Comparison of ENCODE assay signal across 27 mouse cellular contexts in genomic region chr8:36031966-36032719, GRCm38 (mm10).
DNase-seq lines count a peak whose midpoint lies in the region; ATAC-seq lines count a peak whose summit lies in the region.
"Had no signal": no experiment of that assay in that cellular context is flagged by ENCODE, and none has a peak within 500 bp of the region (broad histone marks: within the 10 kb centered on the region; RNA-seq: fewer than 3 reads in every experiment).

No protein-coding gene starts in this region.

- no peak overlapping the region for H3K27ac ChIP-seq in hindbrain, embryonic 15.5 days (replicated peaks)
- H3K27ac ChIP-seq in hindbrain, embryonic 11.5 days (ENCODE audit: low read depth, low read length), result no peak overlapping the region
- H3K27ac ChIP-seq: heart, embryonic 13.5 days; hindbrain, embryonic 14.5 days; left cerebral cortex, adult 2 months; liver, embryonic 15.5 days; lung, embryonic 15.5 days had no signal

- H3K9me3 ChIP-seq in hindbrain, embryonic 15.5 days, result no peaks in the 10 kb centered on the region
- H3K9me3 ChIP-seq in hindbrain, embryonic 11.5 days (ENCODE audit: control insufficient read depth, low read length), result no peaks in the 10 kb centered on the region
- H3K9me3 ChIP-seq: heart, embryonic 13.5 days; liver, embryonic 15.5 days; lung, embryonic 15.5 days; megakaryocyte, embryonic 14.5 days had no signal

- no peaks in the 10 kb centered on the region for H3K27me3 ChIP-seq in hindbrain, embryonic 15.5 days
- H3K27me3 ChIP-seq in hindbrain, embryonic 11.5 days (ENCODE audit: control insufficient read depth, insufficient read depth, low read length), result no peaks in the 10 kb centered on the region
- H3K27me3 ChIP-seq: heart, embryonic 13.5 days; liver, embryonic 15.5 days; lung, embryonic 15.5 days had no signal

- 67% methylated on average over 10 of the region's 10 CpGs for WGBS in hindbrain, embryonic 15.5 days
- 81% methylated on average over 10 of the region's 10 CpGs for WGBS in hindbrain, embryonic 11.5 days

- no peak overlapping the region for H3K4me2 ChIP-seq in hindbrain, embryonic 15.5 days
- no peak overlapping the region for H3K4me2 ChIP-seq in hindbrain, embryonic 11.5 days (replicated peaks; ENCODE audit: low read depth, low read length)
- H3K4me2 ChIP-seq: heart, embryonic 13.5 days; hindbrain, embryonic 14.5 days; liver, embryonic 15.5 days; lung, embryonic 15.5 days had no signal

- no peaks in the 10 kb centered on the region for H3K4me1 ChIP-seq in hindbrain, embryonic 15.5 days (replicated peaks)
- no peaks in the 10 kb centered on the region for H3K4me1 ChIP-seq in hindbrain, embryonic 11.5 days (replicated peaks; ENCODE audit: control insufficient read depth, insufficient read depth, low read length)
- H3K4me1 ChIP-seq: megakaryocyte, embryonic 14.5 days had no signal

- no peak overlapping the region for H3K9ac ChIP-seq in hindbrain, embryonic 15.5 days
- H3K9ac ChIP-seq in hindbrain, embryonic 11.5 days (ENCODE audit: low read depth, low read length), result no peak overlapping the region
- H3K9ac ChIP-seq: heart, embryonic 13.5 days; hindbrain, embryonic 14.5 days; liver, embryonic 15.5 days; lung, embryonic 15.5 days had no signal

- peak; percentile 38; the same call in 1 of the 2 replicates for ATAC-seq in hindbrain, embryonic 15.5 days (ENCODE audit: low FRiP score, low read depth)
- no peak for ATAC-seq in hindbrain, embryonic 11.5 days (ENCODE audit: low FRiP score)

- H3K36me3 ChIP-seq in hindbrain, embryonic 15.5 days, result no peaks in the 10 kb centered on the region
- no peaks in the 10 kb centered on the region for H3K36me3 ChIP-seq in hindbrain, embryonic 11.5 days (ENCODE audit: control insufficient read depth, insufficient read depth, low read length)
- H3K36me3 ChIP-seq: heart, embryonic 13.5 days; liver, embryonic 15.5 days; lung, embryonic 15.5 days had no signal

- H3K4me3 ChIP-seq in hindbrain, embryonic 15.5 days, result no peak overlapping the region
- no peak overlapping the region for H3K4me3 ChIP-seq in hindbrain, embryonic 11.5 days (ENCODE audit: low read depth, low read length)
- H3K4me3 ChIP-seq: heart, embryonic 13.5 days; left cerebral cortex, adult 2 months; liver, embryonic 15.5 days; lung, embryonic 15.5 days; megakaryocyte, embryonic 14.5 days had no signal

- no peak for DNase-seq in hindbrain, embryonic 11.5 days (ENCODE audit: low spot score)
- DNase-seq in fat pad, adult 2 months (ENCODE audit: extremely low read depth, low read depth, low spot score), result peak; percentile 59
- peak; percentile 64 to 90 for DNase-seq in layer of hippocampus, adult 18-20 months (ENCODE audit: low spot score in 2 of 2)
- peak; percentile 61 to 67 for DNase-seq in layer of hippocampus, postnatal 36 days
- no peak for DNase-seq in spleen, postnatal 36 days (ENCODE audit: low spot score in 2 of 2)
- no peak for DNase-seq in c-Kit-positive CD71-positive TER-119-positive erythroid progenitor cells, embryonic 14.5 days (ENCODE audit: low spot score)
- DNase-seq: adrenal gland, adult 2 months; cerebellum, adult 8-10 months; cerebellum, postnatal 36 days; embryo, embryonic 11 days; gastrocnemius, postnatal 14 days; heart, adult 18-20 months; heart, postnatal 14 days; kidney, adult 9 months; kidney, postnatal 25 days; liver; lung, postnatal 36 days; midbrain, embryonic 14.5 days; right cerebral cortex, postnatal 25 days; spleen, adult 18-20 months had no signal

Comparison
In these comparisons a context has a peak if more than half of its experiments do, and no peak if none do; other contexts are left out.
1. DNase-seq: peak in fat pad, adult 2 months (single experiment), layer of hippocampus, adult 18-20 months (2 of 2) and layer of hippocampus, postnatal 36 days (2 of 2); none in hindbrain, embryonic 11.5 days (single experiment), spleen, postnatal 36 days (0 of 2) and c-Kit-positive CD71-positive TER-119-positive erythroid progenitor cells, embryonic 14.5 days (single experiment).